Mouse (Mus musculus) heart, adult 8-10 months (tissue): ENCODE data around the gene Gramd1b. TPM values are rescaled to one million over a fixed set of nuclear protein-coding genes. Genes with fewer than 3 reads are reported as not detected.
A peak's percentile ranks its signal among the peaks of the same experiment; 100 is the strongest.

Source experiments
- DNase-seq: peaks from one replicate; pipeline ENCODE4 v3.0.0; 2022; ENCODE audit warnings: low spot score
- total RNA-seq, 4 experiments: library from RNA; stranded (reverse); gene quantifications; 2 replicates each; pipeline ENCODE4 v1.2.4; 2022

Gramd1b gene
- total RNA-seq, 4 experiments from 2014 or later: 12.8 to 28.0 (median 19.8) TPM

GRCm38 (mm10) chr9:40426282-40426964 is 104.8 kb downstream of the Gramd1b start:
- DNase-seq: peak; percentile 23

GRCm38 (mm10) chr9:40424874-40425273 is 106.3 kb downstream of the Gramd1b start:
- DNase-seq: no peak

GRCm38 (mm10) chr9:40423427-40423867 is 107.7 kb downstream of the Gramd1b start:
- DNase-seq: no peak

GRCm38 (mm10) chr9:40422368-40423057 is 108.7 kb downstream of the Gramd1b start:
- DNase-seq: no peak

- peak; percentile 44 for DNase-seq
These were observed 110.4 kb downstream of the Gramd1b start for GRCm38 (mm10) chr9:40420652-40421335.

GRCm38 (mm10) chr9:40418803-40419202 is 112.4 kb downstream of the Gramd1b start:
- peak; percentile 17 for DNase-seq

- no peak for DNase-seq
These were observed 115.0 kb downstream of the Gramd1b start for GRCm38 (mm10) chr9:40416150-40416549.

- DNase-seq: peak; percentile 90
These were observed 116.0 kb downstream of the Gramd1b start for GRCm38 (mm10) chr9:40414904-40415766.

- DNase-seq: peak; percentile 76
These were observed 116.7 kb downstream of the Gramd1b start for GRCm38 (mm10) chr9:40414498-40414903.

GRCm38 (mm10) chr9:40413601-40414000 is 117.6 kb downstream of the Gramd1b start:
- no peak for DNase-seq

- DNase-seq: no peak
These were observed 118.3 kb downstream of the Gramd1b start for GRCm38 (mm10) chr9:40412931-40413330.

- no peak for DNase-seq
These were observed 118.9 kb downstream of the Gramd1b start for GRCm38 (mm10) chr9:40412246-40412645.

GRCm38 (mm10) chr9:40410895-40411294 is 120.3 kb downstream of the Gramd1b start:
- no peak for DNase-seq

GRCm38 (mm10) chr9:40409071-40409470 is 122.1 kb downstream of the Gramd1b start:
- DNase-seq: no peak

GRCm38 (mm10) chr9:40408415-40408814 is 122.8 kb downstream of the Gramd1b start:
- DNase-seq: no peak

- no peak for DNase-seq
These were observed 123.3 kb downstream of the Gramd1b start for GRCm38 (mm10) chr9:40407876-40408275.

- no peak for DNase-seq
These were observed 125.4 kb downstream of the Gramd1b start for GRCm38 (mm10) chr9:40405804-40406203.

GRCm38 (mm10) chr9:40405263-40405662 is 125.9 kb downstream of the Gramd1b start:
- DNase-seq: no peak

- DNase-seq: no peak
These were observed 126.5 kb downstream of the Gramd1b start for GRCm38 (mm10) chr9:40404637-40405036.

GRCm38 (mm10) chr9:40403750-40404149 is 127.4 kb downstream of the Gramd1b start:
- DNase-seq: no peak

GRCm38 (mm10) chr9:40401818-40402217 is 129.4 kb downstream of the Gramd1b start:
- no peak for DNase-seq
